Mouse (Mus musculus): Measurements from ENCODE around the gene Plxna1. TPM values are rescaled to one million over a fixed set of nuclear protein-coding genes. Genes with fewer than 3 reads are reported as not detected.
A peak's percentile ranks its signal among the peaks of the same experiment; 100 is the strongest.

Gene Plxna1
- polyA plus RNA-seq, 1 experiment from 2014 or later = 11.5 TPM

- Histone ChIP-seq H3K4me2 (replicated peaks; ENCODE audit: low read depth) (no peak overlapping the region), H3K9ac (ENCODE audit: low read length) (0 out of 2 replicates have a peak overlapping the region, but pooled peaks have one; percentile 18), H3K27ac (replicated peaks) (peak overlapping the region; percentile 81), H3K4me1 (replicated peaks; ENCODE audit: control insufficient read depth, insufficient read depth) (peaks cover 13% of the 10 kb centered on the region), H3K36me3 (ENCODE audit: control insufficient read depth, insufficient read depth, low read length) (peaks cover 7% of the 10 kb centered on the region; the same call in 1 of the 2 replicates), H3K4me3 (ENCODE audit: low read depth, low read length) (no peak overlapping the region), H3K9me3 (ENCODE audit: control insufficient read depth, low read length) (no peaks in the 10 kb centered on the region), H3K27me3 (ENCODE audit: control insufficient read depth, insufficient read depth, low read length) (no peaks in the 10 kb centered on the region)
- peak; percentile 71 for TF ChIP-seq CTCF (IDR thresholded peaks at IDR 0.05; ENCODE audit: low read depth)
- peak; percentile 17 for TF ChIP-seq EP300 (optimal IDR thresholded peaks at IDR 0.05)
- peak; percentile 60; the same call in 1 of the 2 replicates for ATAC-seq (ENCODE audit: low FRiP score, low TSS enrichment)
- 21% methylated on average over 5 of the region's 5 CpGs for WGBS
- peak; percentile 45 for DNase-seq (ENCODE audit: low spot score)
These were observed 10.8 kb downstream of the Plxna1 start for GRCm38 (mm10) chr6:89351441-89352137.

GRCm38 (mm10) chr6:89350520-89350919 lies 11.9 kb downstream of the Plxna1 start:
- Histone ChIP-seq H3K9ac (ENCODE audit: low read length) (no peak overlapping the region), H3K27me3 (ENCODE audit: control insufficient read depth, insufficient read depth, low read length) (no peaks in the 10 kb centered on the region), H3K4me2 (replicated peaks; ENCODE audit: low read depth) (no peak overlapping the region), H3K9me3 (ENCODE audit: control insufficient read depth, low read length) (no peaks in the 10 kb centered on the region), H3K27ac (replicated peaks) (peak overlapping the region; percentile 81), H3K4me3 (ENCODE audit: low read depth, low read length) (no peak overlapping the region), H3K4me1 (replicated peaks; ENCODE audit: control insufficient read depth, insufficient read depth) (peaks cover 14% of the 10 kb centered on the region), H3K36me3 (ENCODE audit: control insufficient read depth, insufficient read depth, low read length) (peaks cover 5% of the 10 kb centered on the region; the same call in 1 of the 2 replicates)
- WGBS = 98% methylated on average over 2 of the region's 2 CpGs
- no peak for ATAC-seq (ENCODE audit: low FRiP score, low TSS enrichment)
- no peak for TF ChIP-seq EP300 (optimal IDR thresholded peaks at IDR 0.05)
- no peak for TF ChIP-seq CTCF (IDR thresholded peaks at IDR 0.05; ENCODE audit: low read depth)
- DNase-seq (ENCODE audit: low spot score) = no peak

GRCm38 (mm10) chr6:89350037-89350515 lies 12.3 kb downstream of the Plxna1 start:
- TF ChIP-seq CTCF (IDR thresholded peaks at IDR 0.05; ENCODE audit: low read depth) (no peak), EP300 (optimal IDR thresholded peaks at IDR 0.05) (no peak)
- H3K27me3 ChIP-seq (ENCODE audit: control insufficient read depth, insufficient read depth, low read length) = no peaks in the 10 kb centered on the region
- H3K4me1 ChIP-seq (replicated peaks; ENCODE audit: control insufficient read depth, insufficient read depth) = peaks cover 19% of the 10 kb centered on the region
- WGBS = 68% methylated on average over 1 of the region's 1 CpGs
- ATAC-seq (ENCODE audit: low FRiP score, low TSS enrichment) (no peak), DNase-seq (ENCODE audit: low spot score) (no peak)
- H3K4me3 ChIP-seq (ENCODE audit: low read depth, low read length) = no peak overlapping the region
- no peak overlapping the region for H3K9ac ChIP-seq (ENCODE audit: low read length)
- H3K27ac ChIP-seq (replicated peaks) = peak overlapping the region; percentile 81; the same call in 1 of the 2 replicates
- no peaks in the 10 kb centered on the region for H3K9me3 ChIP-seq (ENCODE audit: control insufficient read depth, low read length)
- H3K4me2 ChIP-seq (replicated peaks; ENCODE audit: low read depth) = no peak overlapping the region
- peaks cover 5% of the 10 kb centered on the region; the same call in 1 of the 2 replicates for H3K36me3 ChIP-seq (ENCODE audit: control insufficient read depth, insufficient read depth, low read length)

GRCm38 (mm10) chr6:89348363-89348762 lies 14.1 kb downstream of the Plxna1 start:
- Histone ChIP-seq H3K27ac (replicated peaks) (no peak overlapping the region), H3K36me3 (ENCODE audit: control insufficient read depth, insufficient read depth, low read length) (0 out of 2 replicates have a peak, but pooled peaks cover 2% of the 10 kb centered on the region), H3K9me3 (ENCODE audit: control insufficient read depth, low read length) (no peaks in the 10 kb centered on the region), H3K4me1 (replicated peaks; ENCODE audit: control insufficient read depth, insufficient read depth) (peaks cover 18% of the 10 kb centered on the region), H3K27me3 (ENCODE audit: control insufficient read depth, insufficient read depth, low read length) (no peaks in the 10 kb centered on the region), H3K4me2 (replicated peaks; ENCODE audit: low read depth) (no peak overlapping the region), H3K9ac (ENCODE audit: low read length) (no peak overlapping the region), H3K4me3 (ENCODE audit: low read depth, low read length) (no peak overlapping the region)
- ATAC-seq (ENCODE audit: low FRiP score, low TSS enrichment) (no peak), DNase-seq (ENCODE audit: low spot score) (peak; percentile 26)
- TF ChIP-seq CTCF (IDR thresholded peaks at IDR 0.05; ENCODE audit: low read depth) (no peak), EP300 (optimal IDR thresholded peaks at IDR 0.05) (no peak)
- 84% methylated on average over 9 of the region's 9 CpGs for WGBS

GRCm38 (mm10) chr6:89347792-89348191 lies 14.6 kb downstream of the Plxna1 start:
- Histone ChIP-seq H3K9ac (ENCODE audit: low read length) (no peak overlapping the region), H3K4me2 (replicated peaks; ENCODE audit: low read depth) (no peak overlapping the region), H3K4me1 (replicated peaks; ENCODE audit: control insufficient read depth, insufficient read depth) (peaks cover 18% of the 10 kb centered on the region), H3K4me3 (ENCODE audit: low read depth, low read length) (no peak overlapping the region), H3K27me3 (ENCODE audit: control insufficient read depth, insufficient read depth, low read length) (no peaks in the 10 kb centered on the region), H3K9me3 (ENCODE audit: control insufficient read depth, low read length) (no peaks in the 10 kb centered on the region), H3K27ac (replicated peaks) (no peak overlapping the region), H3K36me3 (ENCODE audit: control insufficient read depth, insufficient read depth, low read length) (0 out of 2 replicates have a peak, but pooled peaks cover 2% of the 10 kb centered on the region)
- ATAC-seq (ENCODE audit: low FRiP score, low TSS enrichment) (no peak), DNase-seq (ENCODE audit: low spot score) (no peak)
- WGBS = 75% methylated on average over 1 of the region's 1 CpGs
- TF ChIP-seq CTCF (IDR thresholded peaks at IDR 0.05; ENCODE audit: low read depth) = no peak

- Histone ChIP-seq H3K9me3 (ENCODE audit: control insufficient read depth, low read length) (no peaks in the 10 kb centered on the region), H3K36me3 (ENCODE audit: control insufficient read depth, insufficient read depth, low read length) (peaks cover 11% of the 10 kb centered on the region), H3K4me2 (replicated peaks; ENCODE audit: low read depth) (no peak overlapping the region), H3K4me3 (ENCODE audit: low read depth, low read length) (no peak overlapping the region), H3K27me3 (ENCODE audit: control insufficient read depth, insufficient read depth, low read length) (no peaks in the 10 kb centered on the region), H3K4me1 (replicated peaks; ENCODE audit: control insufficient read depth, insufficient read depth) (peaks cover 7% of the 10 kb centered on the region), H3K9ac (ENCODE audit: low read length) (no peak overlapping the region), H3K27ac (replicated peaks) (peak overlapping the region; percentile 78)
- WGBS = 95% methylated on average over 1 of the region's 1 CpGs
- DNase-seq (ENCODE audit: low spot score) (no peak), ATAC-seq (ENCODE audit: low FRiP score, low TSS enrichment) (no peak)
- TF ChIP-seq EP300 (optimal IDR thresholded peaks at IDR 0.05) (no peak), CTCF (IDR thresholded peaks at IDR 0.05; ENCODE audit: low read depth) (no peak)
These were observed 16.6 kb downstream of the Plxna1 start for GRCm38 (mm10) chr6:89345855-89346254.
